Mouse (Mus musculus) stomach, adult 2 months (tissue): Measurements from ENCODE around the gene Olfr1458. TPM values are rescaled to one million over a fixed set of nuclear protein-coding genes. Genes with fewer than 3 reads are reported as not detected.

Experiments
- polyA plus RNA-seq: library from polyadenylated mRNA; depleted of rRNA; stranded (reverse); fragments of >200 nt; gene quantifications from 2 replicates; pipeline ENCODE4 v1.2.3, GENCODE M21; 2012; rRNA removed

The Olfr1458 gene
- not detected in 2 replicates for polyA plus RNA-seq

GRCm38 (mm10) chr19:13106675-13107074, at the start of gene Olfr1458:
Gene Olfr1458 (minus strand): TSS chr19:13106775.

GRCm38 (mm10) chr19:13149449-13149848, 42.9 kb upstream of the Olfr1458 start, which contains the start of gene Olfr1459:
Gene Olfr1459 (minus strand): TSS chr19:13149549.

DNA sequence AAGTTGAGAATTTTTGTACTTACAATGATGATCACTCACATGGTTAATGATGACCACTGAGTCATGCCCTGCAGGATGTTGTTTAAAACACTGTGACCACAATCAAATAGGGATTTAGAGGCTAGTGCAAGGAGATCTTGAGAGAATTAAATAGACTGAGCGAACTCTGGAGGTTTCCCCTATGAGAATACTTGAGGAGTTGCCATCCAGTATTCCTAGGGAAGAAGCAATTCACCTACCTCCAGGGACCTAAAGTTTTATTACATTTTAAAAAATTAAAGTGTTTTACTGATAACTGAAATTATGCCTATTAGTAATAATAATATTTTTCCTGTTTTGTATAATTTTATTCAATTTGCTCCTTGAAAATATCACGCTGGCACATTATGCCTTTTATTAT, 8.8 kb downstream of the Olfr1458 start, which contains the start of gene Olfr1457:
Olfr1457 (minus strand) TSS at position 101 of the 400 bp plus-strand sequence.

GRCm38 (mm10) chr19:13060310-13060709, 46.3 kb downstream of the Olfr1458 start, which contains the start of gene Olfr1454:
Gene Olfr1454 (plus strand): TSS chr19:13060610.

Other genes with a start within 250 kb of the Olfr1458 start
- not detected in 2 replicates for gene Olfr1444, start 249.5 kb downstream of the Olfr1458 start, polyA plus RNA-seq
- not detected in 2 replicates for gene Olfr1445, start 222.9 kb downstream of the Olfr1458 start, polyA plus RNA-seq
- gene Olfr1446, start 213.3 kb downstream of the Olfr1458 start, polyA plus RNA-seq, result not detected in 2 replicates
- gene Olfr1447, start 203.0 kb downstream of the Olfr1458 start, polyA plus RNA-seq, result not detected in 2 replicates
- gene Olfr1448, start 182.4 kb downstream of the Olfr1458 start, polyA plus RNA-seq, result not detected in 2 replicates
- gene Olfr1449, start 175.9 kb downstream of the Olfr1458 start, polyA plus RNA-seq, result not detected in 2 replicates
- not detected in 2 replicates for gene Olfr1450, start 156.5 kb downstream of the Olfr1458 start, polyA plus RNA-seq
- not detected in 2 replicates for gene Olfr1451, start 111.8 kb downstream of the Olfr1458 start, polyA plus RNA-seq
- gene Olfr1453, start 78.4 kb downstream of the Olfr1458 start, polyA plus RNA-seq, result not detected in 2 replicates
- gene Olfr1454, start 46.2 kb downstream of the Olfr1458 start, polyA plus RNA-seq, result not detected in 2 replicates
- not detected in 2 replicates for gene Olfr1457, start 8.9 kb downstream of the Olfr1458 start, polyA plus RNA-seq
- gene Olfr1459, start 42.8 kb upstream of the Olfr1458 start, polyA plus RNA-seq, result not detected in 2 replicates
- gene Olfr1461, start 56.2 kb upstream of the Olfr1458 start, polyA plus RNA-seq, result not detected in 2 replicates
- gene Olfr1462, start 79.0 kb upstream of the Olfr1458 start, polyA plus RNA-seq, result not detected in 2 replicates
- gene Olfr1463, start 124.6 kb upstream of the Olfr1458 start, polyA plus RNA-seq, result not detected in 2 replicates
- not detected in 2 replicates for gene Olfr1465, start 208.8 kb upstream of the Olfr1458 start, polyA plus RNA-seq
- gene Olfr1466, start 232.1 kb upstream of the Olfr1458 start, polyA plus RNA-seq, result not detected in 2 replicates